Mouse (Mus musculus): ENCODE results near the gene Nudt21. TPM values are rescaled to one million over a fixed set of nuclear protein-coding genes. Genes with fewer than 3 reads are reported as not detected.

Gene Nudt21
- polyA plus RNA-seq, 1 experiment from 2014 or later: 155 TPM

- no peak for DNase-seq (ENCODE audit: low spot score)
- Histone ChIP-seq H3K4me1 (no peaks in the 10 kb centered on the region), H3K9me3 (no peaks in the 10 kb centered on the region), H3K4me3 (no peak overlapping the region), H3K27ac (replicated peaks) (no peak overlapping the region), H3K27me3 (replicated peaks; ENCODE audit: low read depth, poor library complexity, severe bottlenecking) (no peaks in the 10 kb centered on the region), H3K36me3 (replicated peaks) (peaks cover 96% of the 10 kb centered on the region)
- WGBS: 93% methylated on average over 5 of the region's 5 CpGs
Measured at GRCm38 (mm10) chr8:93981679-93982215, 55.1 kb downstream of the Nudt21 start.

DNA sequence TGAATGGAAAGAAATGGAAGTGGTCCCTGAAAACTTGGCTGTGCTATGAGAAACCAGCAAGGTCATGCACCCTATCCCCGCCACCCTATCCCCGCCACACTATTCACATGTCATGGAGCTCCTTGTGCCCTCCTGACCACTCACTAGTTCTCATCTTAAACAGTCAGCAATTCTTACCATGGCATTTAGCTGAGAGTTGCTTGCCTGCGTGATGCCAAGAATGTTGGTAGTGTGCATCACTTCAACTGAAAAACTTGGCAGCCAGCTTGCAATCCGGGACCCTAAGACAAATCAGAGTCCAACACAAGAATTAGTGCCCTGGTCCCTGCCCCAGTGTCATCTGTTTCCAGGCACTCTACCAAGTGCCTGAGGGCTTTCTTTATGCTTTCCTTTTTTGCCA, 56.7 kb downstream of the Nudt21 start:
- Histone ChIP-seq H3K9me3 (no peaks in the 10 kb centered on the region), H3K27ac (replicated peaks) (no peak overlapping the region), H3K4me3 (no peak overlapping the region), H3K4me1 (no peaks in the 10 kb centered on the region), H3K36me3 (replicated peaks) (peaks cover 99% of the 10 kb centered on the region), H3K27me3 (replicated peaks; ENCODE audit: low read depth, poor library complexity, severe bottlenecking) (no peaks in the 10 kb centered on the region)
- WGBS: 93% methylated on average over 4 of the region's 4 CpGs
- no peak for DNase-seq (ENCODE audit: low spot score)

GRCm38 (mm10) chr8:93976446-93977211, 60.2 kb downstream of the Nudt21 start:
- peaks cover 98% of the 10 kb centered on the region for H3K36me3 ChIP-seq (replicated peaks)

DNA sequence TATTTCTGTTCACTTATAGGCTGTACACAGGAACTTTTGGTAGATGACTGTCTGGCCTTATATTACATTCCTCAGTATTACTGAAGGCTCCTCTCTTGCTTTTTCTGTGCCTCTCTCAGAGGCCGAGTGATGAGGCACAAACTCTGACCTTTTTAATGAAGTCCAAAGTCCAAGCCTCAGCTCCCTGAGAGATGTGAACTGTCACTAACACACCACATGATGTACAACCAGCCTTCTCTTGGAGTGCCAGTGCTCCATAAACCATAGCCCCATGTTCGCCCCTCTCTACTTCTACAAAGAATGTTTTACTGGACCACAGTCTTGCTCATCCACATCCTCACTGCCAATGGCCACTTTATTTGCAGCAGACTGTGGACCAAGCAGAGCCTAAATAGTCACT, 61.5 kb downstream of the Nudt21 start:
- H3K36me3 ChIP-seq (replicated peaks): peaks cover 98% of the 10 kb centered on the region
- H3K27ac ChIP-seq (replicated peaks): no peak overlapping the region
- H3K4me3 ChIP-seq: no peak overlapping the region
- no peaks in the 10 kb centered on the region for H3K4me1 ChIP-seq
- no peak for DNase-seq (ENCODE audit: low spot score)
- H3K9me3 ChIP-seq: no peaks in the 10 kb centered on the region
- H3K27me3 ChIP-seq (replicated peaks; ENCODE audit: low read depth, poor library complexity, severe bottlenecking): no peaks in the 10 kb centered on the region
- 86% methylated on average over 2 of the region's 2 CpGs for WGBS

More at GRCm38 (mm10) chr8:93976446-93977211, 60.2 kb downstream of the Nudt21 start:
- no peaks in the 10 kb centered on the region for H3K27me3 ChIP-seq (replicated peaks; ENCODE audit: low read depth, poor library complexity, severe bottlenecking)
- no peak overlapping the region for H3K4me3 ChIP-seq
- no peak overlapping the region for H3K27ac ChIP-seq (replicated peaks)
- WGBS: 91% methylated on average over 6 of the region's 6 CpGs
- H3K9me3 ChIP-seq: no peaks in the 10 kb centered on the region
- DNase-seq (ENCODE audit: low spot score): no peak
- H3K4me1 ChIP-seq: no peaks in the 10 kb centered on the region

DNA sequence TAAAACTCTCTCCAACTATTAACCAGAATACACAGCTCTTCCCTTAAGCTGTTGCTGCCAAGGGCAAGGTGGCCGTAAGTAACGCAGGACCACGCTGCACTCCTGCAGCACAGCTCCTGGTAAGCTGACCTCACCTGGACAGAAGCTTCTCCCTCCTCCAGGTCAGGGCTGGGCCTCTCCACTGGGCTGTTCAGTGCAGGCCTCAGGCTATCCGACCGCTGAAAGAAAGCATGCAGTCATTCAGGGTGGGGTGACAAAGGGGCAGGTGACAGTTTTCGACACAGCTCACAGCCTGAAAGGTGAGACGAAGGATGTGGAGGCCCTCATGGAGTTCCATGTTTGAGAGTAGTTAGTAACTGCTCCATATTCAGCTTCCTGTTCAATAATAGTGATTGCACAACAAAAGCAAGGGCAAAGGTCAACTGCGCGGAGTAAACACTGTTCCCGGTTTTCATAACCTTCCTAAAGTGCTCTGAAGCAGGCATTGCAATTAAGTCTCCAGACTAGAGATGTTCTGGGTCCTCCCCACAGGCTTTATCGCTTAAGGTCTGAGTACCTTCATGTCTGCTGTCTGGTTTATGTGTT, 62.1 kb downstream of the Nudt21 start:
- Histone ChIP-seq H3K36me3 (replicated peaks) (peaks cover 98% of the 10 kb centered on the region), H3K27me3 (replicated peaks; ENCODE audit: low read depth, poor library complexity, severe bottlenecking) (no peaks in the 10 kb centered on the region), H3K27ac (replicated peaks) (no peak overlapping the region), H3K4me1 (peaks cover 4% of the 10 kb centered on the region), H3K9me3 (no peaks in the 10 kb centered on the region), H3K4me3 (no peak overlapping the region)
- 83% methylated on average over 11 of the region's 11 CpGs for WGBS
- no peak for DNase-seq (ENCODE audit: low spot score)

GRCm38 (mm10) chr8:93973831-93974375, 62.9 kb downstream of the Nudt21 start:
- H3K4me3 ChIP-seq: no peak overlapping the region
- H3K27me3 ChIP-seq (replicated peaks; ENCODE audit: low read depth, poor library complexity, severe bottlenecking): no peaks in the 10 kb centered on the region
- peaks cover 10% of the 10 kb centered on the region for H3K4me1 ChIP-seq
- H3K27ac ChIP-seq (replicated peaks): no peak overlapping the region
- H3K36me3 ChIP-seq (replicated peaks): peaks cover 92% of the 10 kb centered on the region
- DNase-seq (ENCODE audit: low spot score): no peak
- 95% methylated on average over 13 of the region's 13 CpGs for WGBS
- no peaks in the 10 kb centered on the region for H3K9me3 ChIP-seq

DNA sequence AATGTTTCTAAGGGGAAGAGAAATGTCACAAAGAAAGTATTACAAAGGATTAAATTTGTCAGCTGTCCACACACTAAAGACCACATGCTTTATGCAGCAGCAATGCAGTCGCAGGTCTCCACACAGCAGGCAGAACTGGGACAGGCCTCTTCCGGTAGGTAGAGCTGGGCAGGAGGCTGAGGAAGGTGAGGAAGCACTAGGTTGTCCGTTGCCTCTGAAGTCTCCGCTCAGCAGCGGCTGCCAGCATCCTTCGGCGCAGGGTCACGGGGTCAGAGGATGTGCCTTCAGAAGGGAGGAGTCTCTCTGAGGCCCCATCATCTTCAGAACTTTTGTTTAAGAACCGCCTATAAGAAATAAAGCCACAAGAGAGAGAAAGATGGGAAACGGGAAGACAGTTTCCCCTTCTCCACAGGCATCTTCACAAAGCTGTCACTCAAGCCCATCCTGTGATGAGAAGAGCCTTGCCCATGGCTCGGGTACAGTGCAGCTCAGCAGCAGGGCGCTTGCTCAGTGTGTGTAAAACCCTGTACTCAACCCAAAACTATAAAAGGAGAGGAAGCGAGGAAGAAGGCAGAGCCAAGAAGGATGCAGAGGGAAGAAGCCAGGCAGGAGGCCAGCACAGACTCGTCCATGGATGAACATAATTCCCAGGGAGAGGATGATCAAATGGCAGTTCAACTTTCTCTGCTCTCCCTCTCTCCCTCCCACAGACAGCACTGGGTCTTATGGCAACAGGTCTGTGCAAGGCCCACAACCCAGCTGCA, 63.7 kb downstream of the Nudt21 start:
- Histone ChIP-seq H3K27me3 (replicated peaks; ENCODE audit: low read depth, poor library complexity, severe bottlenecking) (no peaks in the 10 kb centered on the region), H3K36me3 (replicated peaks) (peaks cover 85% of the 10 kb centered on the region), H3K4me3 (no peak overlapping the region), H3K9me3 (no peaks in the 10 kb centered on the region), H3K4me1 (peaks cover 17% of the 10 kb centered on the region), H3K27ac (replicated peaks) (no peak overlapping the region)
- no peak for DNase-seq (ENCODE audit: low spot score)
- WGBS: 87% methylated on average over 14 of the region's 14 CpGs

- H3K9me3 ChIP-seq: no peaks in the 10 kb centered on the region
- H3K27ac ChIP-seq (replicated peaks): no peak overlapping the region
- no peak overlapping the region for H3K4me3 ChIP-seq
- 91% methylated on average over 5 of the region's 5 CpGs for WGBS
- no peaks in the 10 kb centered on the region for H3K27me3 ChIP-seq (replicated peaks; ENCODE audit: low read depth, poor library complexity, severe bottlenecking)
- DNase-seq (ENCODE audit: low spot score): no peak
- peaks cover 22% of the 10 kb centered on the region for H3K4me1 ChIP-seq
- peaks cover 75% of the 10 kb centered on the region for H3K36me3 ChIP-seq (replicated peaks)
Measured at GRCm38 (mm10) chr8:93972211-93972610, 64.6 kb downstream of the Nudt21 start.

- no peaks in the 10 kb centered on the region for H3K9me3 ChIP-seq
- H3K36me3 ChIP-seq (replicated peaks): peaks cover 68% of the 10 kb centered on the region
- DNase-seq (ENCODE audit: low spot score): no peak
- H3K4me1 ChIP-seq: peaks cover 22% of the 10 kb centered on the region
- 92% methylated on average over 10 of the region's 10 CpGs for WGBS
- H3K27ac ChIP-seq (replicated peaks): no peak overlapping the region
- H3K4me3 ChIP-seq: no peak overlapping the region
- no peaks in the 10 kb centered on the region for H3K27me3 ChIP-seq (replicated peaks; ENCODE audit: low read depth, poor library complexity, severe bottlenecking)
Measured at GRCm38 (mm10) chr8:93971451-93971850, 65.4 kb downstream of the Nudt21 start.

GRCm38 (mm10) chr8:93969626-93970340, 67.0 kb downstream of the Nudt21 start:
- Histone ChIP-seq H3K9me3 (no peaks in the 10 kb centered on the region), H3K36me3 (replicated peaks) (peaks cover 52% of the 10 kb centered on the region), H3K4me3 (no peak overlapping the region), H3K27ac (replicated peaks) (no peak overlapping the region), H3K27me3 (replicated peaks; ENCODE audit: low read depth, poor library complexity, severe bottlenecking) (no peaks in the 10 kb centered on the region), H3K4me1 (peaks cover 22% of the 10 kb centered on the region)
- WGBS: 68% methylated on average over 7 of the region's 7 CpGs
- DNase-seq (ENCODE audit: low spot score): no peak

DNA sequence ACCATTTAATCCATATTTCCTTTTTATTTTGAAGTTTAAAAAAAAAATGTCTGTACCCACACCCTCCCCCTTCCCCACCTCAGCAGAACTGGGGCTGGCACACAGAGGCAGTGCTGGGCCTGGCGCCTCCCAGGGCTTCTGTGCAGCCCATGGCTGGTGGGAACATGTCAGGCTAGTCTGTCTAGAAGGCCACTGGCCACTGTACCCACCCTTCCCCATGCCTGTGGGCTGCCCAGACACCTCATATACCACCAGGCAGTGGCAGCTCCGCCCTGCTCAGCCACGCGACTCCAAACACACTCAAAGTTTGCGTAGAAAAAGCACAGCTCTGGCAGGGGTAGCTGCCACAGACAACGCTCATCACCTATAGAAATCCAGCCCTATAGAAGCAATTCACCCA, 68.5 kb downstream of the Nudt21 start:
- H3K36me3 ChIP-seq (replicated peaks): peaks cover 37% of the 10 kb centered on the region
- H3K27me3 ChIP-seq (replicated peaks; ENCODE audit: low read depth, poor library complexity, severe bottlenecking): no peaks in the 10 kb centered on the region
- no peaks in the 10 kb centered on the region for H3K9me3 ChIP-seq
- no peak for DNase-seq (ENCODE audit: low spot score)
- peak overlapping the region; percentile 8 for H3K27ac ChIP-seq (replicated peaks)
- H3K4me1 ChIP-seq: peaks cover 22% of the 10 kb centered on the region
- H3K4me3 ChIP-seq: no peak overlapping the region
- WGBS: 72% methylated on average over 6 of the region's 6 CpGs
